Mouse (Mus musculus): ENCODE data around the gene Pelp1. TPM values are rescaled to one million over a fixed set of nuclear protein-coding genes. Genes with fewer than 3 reads are reported as not detected.

Gene Pelp1
- polyA plus RNA-seq (2015; fragmentation: Nextera tagmentation; extraction: Ambion mirVana), result 35.6 and 38.5 TPM in 2 replicates

GRCm38 (mm10) chr11:70409594-70410296, at the start of gene Pelp1:
TSS of gene Pelp1 (minus strand) at chr11:70410031.
- no peaks in the 10 kb centered on the region for H3K9me3 ChIP-seq (ENCODE audit: control insufficient read depth, low read length)

GRCm38 (mm10) chr11:70458688-70459600, 49.1 kb upstream of the Pelp1 start, which contains the start of gene Zmynd15:
TSS of gene Zmynd15 (plus strand) at chr11:70459433.
- Histone ChIP-seq H3K27ac (ENCODE audit: low read length) (no peak within 1 kb of the TSS), H3K36me3 (ENCODE audit: control insufficient read depth, insufficient read depth) (no peaks in the 10 kb centered on the region), H3K9me3 (ENCODE audit: control insufficient read depth, low read length) (no peaks in the 10 kb centered on the region), H3K27me3 (replicated peaks; ENCODE audit: control insufficient read depth, insufficient read depth, low read length) (peaks cover 21% of the 10 kb centered on the region), H3K9ac (replicated peaks; ENCODE audit: low read depth, low read length) (peak within 1 kb of the TSS; percentile 56), H3K4me1 (replicated peaks; ENCODE audit: control insufficient read depth, insufficient read depth, low read length) (peaks cover 10% of the 10 kb centered on the region), H3K4me3 (replicated peaks; ENCODE audit: low read length) (peak within 1 kb of the TSS; percentile 43), H3K4me2 (ENCODE audit: low read length) (peak within 1 kb of the TSS; percentile 72)
- no peak for ATAC-seq
- 21% methylated on average over 29 of the region's 32 CpGs for WGBS

More at GRCm38 (mm10) chr11:70409594-70410296, at the start of gene Pelp1:
- H3K27me3 ChIP-seq (replicated peaks; ENCODE audit: control insufficient read depth, insufficient read depth, low read length), result no peaks in the 10 kb centered on the region
- peak within 1 kb of the TSS; percentile 95 for H3K4me3 ChIP-seq (replicated peaks; ENCODE audit: low read length)
- WGBS, result 1% methylated on average over 59 of the region's 59 CpGs
- peak within 1 kb of the TSS; percentile 77 for H3K4me2 ChIP-seq (ENCODE audit: low read length)
- no peaks in the 10 kb centered on the region for H3K36me3 ChIP-seq (ENCODE audit: control insufficient read depth, insufficient read depth)
- peak; percentile 99 for ATAC-seq
- peak within 1 kb of the TSS; percentile 83 for H3K27ac ChIP-seq (ENCODE audit: low read length)
- peaks cover 19% of the 10 kb centered on the region for H3K4me1 ChIP-seq (replicated peaks; ENCODE audit: control insufficient read depth, insufficient read depth, low read length)
- peak within 1 kb of the TSS; percentile 99 for H3K9ac ChIP-seq (replicated peaks; ENCODE audit: low read depth, low read length)

GRCm38 (mm10) chr11:70453261-70454044, 43.6 kb upstream of the Pelp1 start:
- no peak overlapping the region for H3K4me2 ChIP-seq (ENCODE audit: low read length)
- H3K36me3 ChIP-seq (ENCODE audit: control insufficient read depth, insufficient read depth), result no peaks in the 10 kb centered on the region
- 92% methylated on average over 9 of the region's 9 CpGs for WGBS
- no peak overlapping the region for H3K9ac ChIP-seq (replicated peaks; ENCODE audit: low read depth, low read length)
- no peak overlapping the region for H3K27ac ChIP-seq (ENCODE audit: low read length)
- H3K27me3 ChIP-seq (replicated peaks; ENCODE audit: control insufficient read depth, insufficient read depth, low read length), result peaks cover 5% of the 10 kb centered on the region
- no peaks in the 10 kb centered on the region for H3K9me3 ChIP-seq (ENCODE audit: control insufficient read depth, low read length)
- no peak for ATAC-seq
- H3K4me3 ChIP-seq (replicated peaks; ENCODE audit: low read length), result no peak overlapping the region
- H3K4me1 ChIP-seq (replicated peaks; ENCODE audit: control insufficient read depth, insufficient read depth, low read length), result peaks cover 15% of the 10 kb centered on the region

- peaks cover 15% of the 10 kb centered on the region for H3K4me1 ChIP-seq (replicated peaks; ENCODE audit: control insufficient read depth, insufficient read depth, low read length)
- peak within 1 kb of the TSS; percentile 84 for H3K4me2 ChIP-seq (ENCODE audit: low read length)
- no peaks in the 10 kb centered on the region for H3K27me3 ChIP-seq (replicated peaks; ENCODE audit: control insufficient read depth, insufficient read depth, low read length)
- peak within 1 kb of the TSS; percentile 92 for H3K9ac ChIP-seq (replicated peaks; ENCODE audit: low read depth, low read length)
- peak; percentile 95 for ATAC-seq
- peak within 1 kb of the TSS; percentile 98 for H3K27ac ChIP-seq (ENCODE audit: low read length)
- H3K9me3 ChIP-seq (ENCODE audit: control insufficient read depth, low read length), result no peaks in the 10 kb centered on the region
- WGBS, result under 1% methylated on average over 46 of the region's 46 CpGs
- H3K4me3 ChIP-seq (replicated peaks; ENCODE audit: low read length), result peak within 1 kb of the TSS; percentile 82
- H3K36me3 ChIP-seq (ENCODE audit: control insufficient read depth, insufficient read depth), result no peaks in the 10 kb centered on the region
Observed at GRCm38 (mm10) chr11:70451797-70452498, 42.1 kb upstream of the Pelp1 start, which contains the start of gene Med11. TSS of gene Med11 (plus strand) at chr11:70451919.

GRCm38 (mm10) chr11:70450926-70451325, 41.1 kb upstream of the Pelp1 start:
- no peaks in the 10 kb centered on the region for H3K9me3 ChIP-seq (ENCODE audit: control insufficient read depth, low read length)
- peaks cover 15% of the 10 kb centered on the region for H3K4me1 ChIP-seq (replicated peaks; ENCODE audit: control insufficient read depth, insufficient read depth, low read length)
- no peaks in the 10 kb centered on the region for H3K27me3 ChIP-seq (replicated peaks; ENCODE audit: control insufficient read depth, insufficient read depth, low read length)
- no peak for ATAC-seq
- no peaks in the 10 kb centered on the region for H3K36me3 ChIP-seq (ENCODE audit: control insufficient read depth, insufficient read depth)
- no peak overlapping the region for H3K4me2 ChIP-seq (ENCODE audit: low read length)
- H3K27ac ChIP-seq (ENCODE audit: low read length), result no peak overlapping the region
- H3K9ac ChIP-seq (replicated peaks; ENCODE audit: low read depth, low read length), result no peak overlapping the region
- H3K4me3 ChIP-seq (replicated peaks; ENCODE audit: low read length), result no peak overlapping the region
- 74% methylated on average over 2 of the region's 2 CpGs for WGBS

GRCm38 (mm10) chr11:70447373-70447772, 37.5 kb upstream of the Pelp1 start:
- Histone ChIP-seq H3K4me2 (ENCODE audit: low read length) (no peak overlapping the region), H3K27me3 (replicated peaks; ENCODE audit: control insufficient read depth, insufficient read depth, low read length) (no peaks in the 10 kb centered on the region), H3K9me3 (ENCODE audit: control insufficient read depth, low read length) (no peaks in the 10 kb centered on the region), H3K4me3 (replicated peaks; ENCODE audit: low read length) (no peak overlapping the region), H3K27ac (ENCODE audit: low read length) (no peak overlapping the region), H3K9ac (replicated peaks; ENCODE audit: low read depth, low read length) (no peak overlapping the region), H3K36me3 (ENCODE audit: control insufficient read depth, insufficient read depth) (no peaks in the 10 kb centered on the region), H3K4me1 (replicated peaks; ENCODE audit: control insufficient read depth, insufficient read depth, low read length) (peaks cover 1% of the 10 kb centered on the region)
- no peak for ATAC-seq
- WGBS, result 70% methylated on average over 1 of the region's 1 CpGs

- no peak overlapping the region for H3K27ac ChIP-seq (ENCODE audit: low read length)
- no peak for ATAC-seq
- no peaks in the 10 kb centered on the region for H3K4me1 ChIP-seq (replicated peaks; ENCODE audit: control insufficient read depth, insufficient read depth, low read length)
- no peaks in the 10 kb centered on the region for H3K36me3 ChIP-seq (ENCODE audit: control insufficient read depth, insufficient read depth)
- no peak overlapping the region for H3K4me3 ChIP-seq (replicated peaks; ENCODE audit: low read length)
- H3K9me3 ChIP-seq (ENCODE audit: control insufficient read depth, low read length), result no peaks in the 10 kb centered on the region
- H3K9ac ChIP-seq (replicated peaks; ENCODE audit: low read depth, low read length), result no peak overlapping the region
- no peak overlapping the region for H3K4me2 ChIP-seq (ENCODE audit: low read length)
- H3K27me3 ChIP-seq (replicated peaks; ENCODE audit: control insufficient read depth, insufficient read depth, low read length), result no peaks in the 10 kb centered on the region
- 52% methylated on average over 3 of the region's 3 CpGs for WGBS
Observed at GRCm38 (mm10) chr11:70446756-70447155, 36.9 kb upstream of the Pelp1 start.

- H3K4me2 ChIP-seq (ENCODE audit: low read length), result no peak overlapping the region
- WGBS, result 80% methylated on average over 6 of the region's 6 CpGs
Observed at GRCm38 (mm10) chr11:70444667-70445066, 34.8 kb upstream of the Pelp1 start.

More at GRCm38 (mm10) chr11:70444667-70445066, 34.8 kb upstream of the Pelp1 start:
- Histone ChIP-seq H3K4me3 (replicated peaks; ENCODE audit: low read length) (no peak overlapping the region), H3K9ac (replicated peaks; ENCODE audit: low read depth, low read length) (no peak overlapping the region), H3K4me1 (replicated peaks; ENCODE audit: control insufficient read depth, insufficient read depth, low read length) (no peaks in the 10 kb centered on the region), H3K36me3 (ENCODE audit: control insufficient read depth, insufficient read depth) (peaks cover 9% of the 10 kb centered on the region), H3K27ac (ENCODE audit: low read length) (no peak overlapping the region), H3K9me3 (ENCODE audit: control insufficient read depth, low read length) (no peaks in the 10 kb centered on the region), H3K27me3 (replicated peaks; ENCODE audit: control insufficient read depth, insufficient read depth, low read length) (no peaks in the 10 kb centered on the region)
- no peak for ATAC-seq

All from forebrain, embryonic 16.5 days (tissue).